Mouse (Mus musculus) spleen, adult 2 months (tissue): ENCODE measurements around the gene Ubr2.

Experiments
- CTCF ChIP-seq: fragments of 200-500 bp; IDR thresholded peaks from 2 replicates; pipeline ENCODE4 v1.5.1; 2011; ENCODE audit warnings: mild to moderate bottlenecking, inconsistent platforms; ENCODE audit not compliant: insufficient read depth, insufficient read length, insufficient replicate concordance; ENCODE audit errors: extremely low read depth
- POLR2A ChIP-seq: fragments of 200-500 bp; IDR thresholded peaks from 2 replicates; pipeline ENCODE4 v1.6.1; 2011; ENCODE audit warnings: low read depth, low read length, inconsistent platforms

DNA sequence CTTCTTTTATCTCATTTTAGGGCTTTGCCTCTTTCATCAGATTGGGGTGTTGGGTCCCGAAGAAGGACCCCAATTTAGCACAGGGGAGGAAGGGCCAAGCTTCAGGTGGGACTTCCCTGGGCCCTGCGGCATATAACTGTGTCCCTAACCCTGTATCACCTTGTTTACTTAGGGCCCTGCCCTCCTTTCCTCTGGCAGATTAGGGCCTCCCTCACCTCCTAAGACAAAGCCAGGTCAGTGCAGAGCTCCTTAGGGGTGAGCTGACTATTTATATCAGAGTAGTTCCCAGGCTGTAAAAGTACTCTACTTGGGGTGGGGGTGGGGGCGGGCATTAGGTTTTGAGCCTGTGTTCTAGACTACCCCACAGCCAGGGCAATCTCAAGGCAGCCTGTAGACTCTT, 95.2 kb downstream of the Ubr2 start:
- TF ChIP-seq CTCF (no peak), POLR2A (no peak)
